Mouse (Mus musculus) kidney, adult 2 months (tissue): ENCODE measurements around the gene Celf2.

Experiments
- CTCF ChIP-seq: fragments of 200-500 bp; conservative IDR thresholded peaks from 2 replicates; pipeline ENCODE4 v1.5.1; 2011; ENCODE audit warnings: low read depth, mild to moderate bottlenecking, control low read depth, low read length, moderate library complexity, mixed read lengths; ENCODE audit not compliant: insufficient read depth, insufficient read length
- POLR2A ChIP-seq: fragments of 200-500 bp; IDR thresholded peaks from one replicate; pipeline ENCODE4 v1.6.1; 2011; ENCODE audit warnings: low read depth, low read length, control low read depth

DNA sequence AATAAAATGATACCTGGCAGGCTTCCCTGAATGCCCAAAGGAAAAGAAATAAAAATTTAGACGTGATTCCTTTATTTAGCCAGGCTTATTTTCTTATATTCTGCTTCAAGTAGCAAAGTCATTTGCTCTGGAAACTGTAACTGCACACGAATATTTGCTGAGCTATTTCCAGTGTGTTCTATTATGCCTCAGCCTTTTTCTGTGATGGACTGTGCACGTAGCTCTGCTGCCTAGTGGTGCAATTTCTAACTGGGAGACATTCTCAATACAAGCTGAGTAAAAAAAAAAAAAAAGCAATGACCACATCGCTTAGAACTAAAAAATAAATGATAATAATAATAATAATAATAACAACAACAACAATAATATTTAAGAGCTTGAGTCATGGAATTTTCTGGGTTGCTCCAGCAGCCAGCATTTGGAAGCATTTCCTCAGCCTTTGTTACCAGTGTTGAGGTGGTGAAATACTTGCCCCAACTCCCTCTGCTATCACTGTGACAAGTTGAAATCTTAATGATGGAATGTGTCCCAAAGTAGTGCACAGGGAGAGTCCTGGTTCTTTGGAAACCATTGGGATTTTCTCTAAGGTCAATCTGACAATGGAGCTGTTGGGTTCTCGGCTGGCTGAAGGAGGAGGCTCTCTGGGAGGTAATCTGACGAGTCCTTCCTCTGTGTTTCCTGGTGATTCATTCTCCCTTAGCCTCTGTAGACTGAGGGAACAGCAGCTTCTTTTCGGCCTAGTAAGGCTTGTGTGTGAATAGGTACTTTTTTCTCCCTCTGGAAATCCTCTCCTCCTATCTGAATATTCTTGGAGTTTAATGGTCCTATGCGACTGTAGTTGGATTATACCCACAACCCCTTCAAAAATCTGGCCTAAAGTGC lies 181.1 kb downstream of the Celf2 start:
- TF ChIP-seq CTCF = no peak
- no peak for TF ChIP-seq POLR2A
